In the genomic region with DNA sequence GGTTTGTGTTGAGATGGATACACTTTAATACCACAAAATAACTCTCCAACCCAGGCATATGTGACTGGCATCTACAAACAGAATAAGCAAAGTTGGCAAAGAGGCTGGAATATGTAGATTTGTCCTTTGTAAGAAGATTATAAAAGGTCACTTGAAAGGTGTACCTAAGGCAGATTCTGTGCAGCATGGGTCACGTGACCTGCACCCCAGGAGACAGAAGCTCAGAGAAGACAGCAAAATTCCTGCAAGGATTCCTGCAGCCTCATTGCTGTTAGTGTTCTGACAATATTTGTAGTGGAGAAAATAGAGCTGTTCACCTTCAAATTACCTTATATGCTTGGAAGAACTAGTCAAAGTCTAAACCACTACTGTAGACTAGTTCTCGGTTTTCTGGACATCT, we compare ENCODE assay signal across 32 mouse cellular contexts.
"Had no signal": no experiment of that assay in that cellular context is flagged by ENCODE, and none has a peak within 500 bp of the region (broad histone marks: within the 10 kb centered on the region; RNA-seq: fewer than 3 reads in every experiment).

No protein-coding gene starts in this region.

- H3K9me3 ChIP-seq: heart, embryonic 10.5 days; heart, embryonic 12.5 days; heart, embryonic 13.5 days; heart, embryonic 15.5 days; hindbrain, embryonic 10.5 days; hindbrain, embryonic 12.5 days; hindbrain, embryonic 13.5 days; hindbrain, embryonic 15.5 days; intestine, embryonic 15.5 days; kidney, embryonic 15.5 days had no signal

- H3K4me1 ChIP-seq: heart, embryonic 10.5 days; heart, embryonic 12.5 days; heart, embryonic 13.5 days; heart, embryonic 15.5 days; hindbrain, embryonic 10.5 days; hindbrain, embryonic 12.5 days; hindbrain, embryonic 13.5 days; hindbrain, embryonic 15.5 days; intestine, embryonic 15.5 days; kidney, embryonic 15.5 days had no signal

- H3K4me2 ChIP-seq: heart, embryonic 11.5 days; heart, embryonic 12.5 days; heart, embryonic 13.5 days; heart, embryonic 15.5 days; hindbrain, embryonic 12.5 days; hindbrain, embryonic 13.5 days; hindbrain, embryonic 14.5 days; hindbrain, embryonic 15.5 days; intestine, embryonic 15.5 days; kidney, embryonic 15.5 days had no signal

- DNase-seq: heart, postnatal 10 days; heart, postnatal 14 days; heart, postnatal 36 days; heart, postnatal 4 days; kidney, adult 11 months; kidney, adult 18-20 months; kidney, adult 2 months; kidney, adult 8-10 months; kidney, adult 9 months; kidney, postnatal 10 days; kidney, postnatal 14 days; kidney, postnatal 25 days; kidney, postnatal 36 days; kidney, postnatal 4 days; layer of hippocampus, adult 9-11 months; layer of hippocampus, postnatal 36 days had no signal

- H3K27ac ChIP-seq: heart, embryonic 10.5 days; heart, embryonic 13.5 days; heart, embryonic 15.5 days; hindbrain, embryonic 10.5 days; hindbrain, embryonic 12.5 days; hindbrain, embryonic 13.5 days; hindbrain, embryonic 14.5 days; hindbrain, embryonic 15.5 days; hindbrain, postnatal 0 days; intestine, embryonic 15.5 days; kidney, embryonic 15.5 days; kidney, postnatal 0 days; layer of hippocampus, adult 2 months; left cerebral cortex, adult 2 months had no signal

- H3K36me3 ChIP-seq: heart, embryonic 10.5 days; heart, embryonic 12.5 days; heart, embryonic 13.5 days; heart, embryonic 15.5 days; hindbrain, embryonic 10.5 days; hindbrain, embryonic 12.5 days; hindbrain, embryonic 13.5 days; hindbrain, embryonic 15.5 days; intestine, embryonic 15.5 days; kidney, embryonic 15.5 days had no signal

- H3K4me3 ChIP-seq: heart, embryonic 10.5 days; heart, embryonic 12.5 days; heart, embryonic 13.5 days; heart, embryonic 15.5 days; hindbrain, embryonic 10.5 days; hindbrain, embryonic 12.5 days; hindbrain, embryonic 13.5 days; hindbrain, embryonic 15.5 days; intestine, embryonic 15.5 days; kidney, embryonic 15.5 days; layer of hippocampus, adult 2 months; left cerebral cortex, adult 2 months had no signal

- H3K27me3 ChIP-seq: heart, embryonic 12.5 days; heart, embryonic 13.5 days; heart, embryonic 15.5 days; hindbrain, embryonic 12.5 days; hindbrain, embryonic 13.5 days; hindbrain, embryonic 15.5 days; intestine, embryonic 15.5 days; kidney, embryonic 15.5 days had no signal

- H3K9ac ChIP-seq: heart, embryonic 12.5 days; heart, embryonic 13.5 days; heart, embryonic 15.5 days; hindbrain, embryonic 12.5 days; hindbrain, embryonic 13.5 days; hindbrain, embryonic 14.5 days; hindbrain, embryonic 15.5 days; intestine, embryonic 15.5 days; kidney, embryonic 15.5 days had no signal
